Mouse (Mus musculus) MEL (cell line): ENCODE measurements around the gene Gm11627. TPM values are rescaled to one million over a fixed set of nuclear protein-coding genes. Genes with fewer than 3 reads are reported as not detected.
A peak's percentile ranks its signal among the peaks of the same experiment; 100 is the strongest.

ENCODE experiments used
- DNase-seq: peaks from one replicate; pipeline ENCODE4 v3.0.0; 2011; ENCODE audit warnings: low read depth, low spot score
- H3K27ac ChIP-seq: 2 replicates; pipeline ENCODE4 v1.5.1; 2012; ENCODE audit warnings: low read depth, mild to moderate bottlenecking, control low read depth, low read length, moderate library complexity; ENCODE audit not compliant: control insufficient read depth
- H3K27me3 ChIP-seq, 2 experiments: fragments of 150-350 bp in 1 of 2; sonication (generic) in 1 of 2; 2 replicates each; pipeline ENCODE4 v1.6.1; 2012; ENCODE audit warnings: low read length in 2 of 2, mild to moderate bottlenecking in 2 of 2, improper control_type of control experiment in 1 of 2, moderate library complexity in 1 of 2; ENCODE audit not compliant: insufficient read depth in 2 of 2, control insufficient read depth in 1 of 2
- H3K36me3 ChIP-seq, 2 experiments: 2 replicates each; pipeline ENCODE4 v1.6.1; 2012 to 2014; ENCODE audit warnings: low read length in 2 of 2, improper control_type of control experiment in 1 of 2, inconsistent platforms in 1 of 2, mild to moderate bottlenecking in 1 of 2; ENCODE audit not compliant: insufficient read depth in 2 of 2, control insufficient read depth in 1 of 2
- H3K4me1 ChIP-seq, 2 experiments: fragments of 150-350 bp in 1 of 2; sonication (generic) in 1 of 2; 2 replicates each; pipeline ENCODE4 v1.6.1; 2012; ENCODE audit warnings: low read length in 2 of 2, improper control_type of control experiment in 1 of 2, mild to moderate bottlenecking in 1 of 2; ENCODE audit not compliant: insufficient read depth in 2 of 2, control insufficient read depth in 1 of 2
- H3K4me3 ChIP-seq, 2 experiments: fragments of 150-350 bp in 1 of 2; sonication (generic) in 1 of 2; 2 replicates each; pipeline ENCODE4 v1.5.1; 2012; ENCODE audit warnings: low read depth in 2 of 2, low read length in 2 of 2, mild to moderate bottlenecking in 2 of 2, moderate library complexity in 2 of 2, control low read depth in 1 of 2, improper control_type of control experiment in 1 of 2; ENCODE audit not compliant: control insufficient read depth in 1 of 2, insufficient read depth in 1 of 2
- H3K79me2 ChIP-seq: 2 replicates; pipeline ENCODE4 v1.6.1; 2012; ENCODE audit warnings: mild to moderate bottlenecking, low read length, moderate library complexity; ENCODE audit not compliant: control insufficient read depth, poor library complexity, insufficient read depth
- H3K9ac ChIP-seq: 2 replicates; pipeline ENCODE4 v1.6.1; 2012; ENCODE audit warnings: low read depth, mild to moderate bottlenecking, control low read depth, low read length, moderate library complexity; ENCODE audit not compliant: control insufficient read depth, poor library complexity, severe bottlenecking
- H3K9me3 ChIP-seq: fragments of 150-350 bp; sonication (generic); replicated peaks from 2 replicates; pipeline ENCODE4 v1.6.1; 2012; ENCODE audit warnings: mild to moderate bottlenecking, low read length, improper control_type of control experiment, moderate library complexity; ENCODE audit not compliant: insufficient read depth
- BHLHE40 ChIP-seq: IDR thresholded peaks from 2 replicates; pipeline ENCODE4 v1.6.1; 2012; ENCODE audit warnings: low read depth, mild to moderate bottlenecking, inconsistent platforms, low read length, improper control_type of control experiment, borderline replicate concordance
- CHD2 ChIP-seq: IDR thresholded peaks from 2 replicates; pipeline ENCODE4 v1.6.1; 2011; ENCODE audit warnings: low read length, improper control_type of control experiment
- CTCF ChIP-seq, 3 experiments: IDR thresholded peaks in 2 of 3; conservative IDR thresholded peaks in 1 of 3; 2 replicates each; pipeline ENCODE4 v1.5.1; 2011 to 2012; ENCODE audit warnings: low read length in 3 of 3, low read depth in 2 of 3, mild to moderate bottlenecking in 2 of 3, improper control_type of control experiment in 1 of 3, inconsistent platforms in 1 of 3, mixed read lengths in 1 of 3, moderate library complexity in 1 of 3; ENCODE audit not compliant: control insufficient read depth in 1 of 3, insufficient read depth in 1 of 3, poor library complexity in 1 of 3, severe bottlenecking in 1 of 3
- E2F4 ChIP-seq: IDR thresholded peaks from 2 replicates; pipeline ENCODE4 v1.6.1; 2011; ENCODE audit warnings: low read depth, low read length, improper control_type of control experiment, borderline replicate concordance
- GABPA ChIP-seq: IDR thresholded peaks from 2 replicates; pipeline ENCODE4 v1.6.1; 2012; ENCODE audit warnings: low read depth, mild to moderate bottlenecking, inconsistent platforms, low read length, improper control_type of control experiment, moderate library complexity
- GATA1 ChIP-seq: IDR thresholded peaks from 2 replicates; pipeline ENCODE4 v1.6.1; 2011; ENCODE audit warnings: low read depth, low read length, improper control_type of control experiment
- HCFC1 ChIP-seq: IDR thresholded peaks from 2 replicates; pipeline ENCODE4 v1.6.1; 2012; ENCODE audit warnings: low read depth, mild to moderate bottlenecking, inconsistent platforms, low read length, improper control_type of control experiment, moderate library complexity
- KAT2A ChIP-seq: conservative IDR thresholded peaks from 2 replicates; pipeline ENCODE4 v1.6.1; 2012; ENCODE audit warnings: low read depth, low read length, improper control_type of control experiment, inconsistent platforms
- MAFK ChIP-seq: IDR thresholded peaks from 2 replicates; pipeline ENCODE4 v1.6.1; 2011; ENCODE audit warnings: low read depth, mild to moderate bottlenecking, low read length, improper control_type of control experiment, borderline replicate concordance
- MAX ChIP-seq: IDR thresholded peaks from 2 replicates; pipeline ENCODE4 v1.6.1; 2011; ENCODE audit warnings: low read length, improper control_type of control experiment
- MAZ ChIP-seq: IDR thresholded peaks from 2 replicates; pipeline ENCODE4 v1.6.1; 2012; ENCODE audit warnings: low read depth, mild to moderate bottlenecking, inconsistent platforms, low read length, improper control_type of control experiment
- MXI1 ChIP-seq: IDR thresholded peaks from 2 replicates; pipeline ENCODE4 v1.6.1; 2011; ENCODE audit warnings: mild to moderate bottlenecking, low read depth, low read length, improper control_type of control experiment
- NRF1 ChIP-seq: IDR thresholded peaks from 2 replicates; pipeline ENCODE4 v1.6.1; 2014; ENCODE audit warnings: low read depth, mild to moderate bottlenecking, inconsistent platforms, low read length, improper control_type of control experiment, moderate library complexity; ENCODE audit not compliant: poor library complexity, insufficient read depth, severe bottlenecking
- RAD21 ChIP-seq: IDR thresholded peaks from 2 replicates; pipeline ENCODE4 v1.6.1; 2011; ENCODE audit warnings: mild to moderate bottlenecking, low read depth, low read length, improper control_type of control experiment
- RCOR1 ChIP-seq: IDR thresholded peaks from 2 replicates; pipeline ENCODE4 v1.6.1; 2012; ENCODE audit warnings: low read depth, mild to moderate bottlenecking, inconsistent platforms, low read length, improper control_type of control experiment
- SIN3A ChIP-seq: IDR thresholded peaks from 2 replicates; pipeline ENCODE4 v1.6.1; 2012; ENCODE audit warnings: low read length, improper control_type of control experiment, inconsistent platforms
- SMC3 ChIP-seq: IDR thresholded peaks from 2 replicates; pipeline ENCODE4 v1.6.1; 2011; ENCODE audit warnings: low read depth, low read length, improper control_type of control experiment
- TBP ChIP-seq: IDR thresholded peaks from 2 replicates; pipeline ENCODE4 v1.8.0; 2011; ENCODE audit warnings: low read depth, low read length, improper control_type of control experiment
- TCF12 ChIP-seq: IDR thresholded peaks from 2 replicates; pipeline ENCODE4 v1.6.1; 2014; ENCODE audit warnings: low read depth, mild to moderate bottlenecking, inconsistent platforms, low read length, improper control_type of control experiment, moderate library complexity
- ZC3H11A ChIP-seq: IDR thresholded peaks from 2 replicates; pipeline ENCODE4 v1.6.1; 2012; ENCODE audit warnings: low read depth, mild to moderate bottlenecking, inconsistent platforms, low read length, improper control_type of control experiment
- ZKSCAN1 ChIP-seq: IDR thresholded peaks from 2 replicates; pipeline ENCODE4 v1.6.1; 2012; ENCODE audit warnings: low read depth, mild to moderate bottlenecking, inconsistent platforms, low read length, improper control_type of control experiment, moderate library complexity
- ZNF384 ChIP-seq: IDR thresholded peaks from 2 replicates; pipeline ENCODE4 v1.6.1; 2012; ENCODE audit warnings: low read depth, mild to moderate bottlenecking, inconsistent platforms, low read length, improper control_type of control experiment
- polyA plus RNA-seq, 2 experiments: library from polyadenylated mRNA; stranded (reverse) in 1 of 2; unstranded in 1 of 2; fragments of >175 nt in 1 of 2; fragments of >200 nt in 1 of 2; gene quantifications; 2 replicates each; pipeline versions ENCODE4 v1.2.1 to v1.2.4; 2012; ENCODE audit warnings: low replicate concordance in 2 of 2, low read depth in 1 of 2; ENCODE audit not compliant: insufficient read length in 2 of 2, insufficient read depth in 1 of 2, missing spikeins in 1 of 2
- total RNA-seq: library from RNA; depleted of rRNA; stranded (reverse); fragments of 300-350 nt; gene quantifications from 2 replicates; pipeline ENCODE4 v1.2.3, GENCODE M21; 2012

Gene Gm11627
- total and polyA plus RNA-seq, 3 experiments, result 0.13 to 0.35 TPM; not detected in 1

- Histone ChIP-seq H3K4me1 (peaks cover 2 to 3% of the 10 kb centered on the region in 2 experiments; a peak in 2 of 4 replicates), H3K36me3 (peaks cover 0 to 6% of the 10 kb centered on the region in 2 experiments; a peak in 2 of 4 replicates), H3K9me3 (no peaks in the 10 kb centered on the region), H3K9ac (no peak overlapping the region), H3K4me3 (no peak overlapping the region), H3K79me2 (no peaks in the 10 kb centered on the region; the same call in 1 of the 2 replicates), H3K27ac (no peak overlapping the region), H3K27me3 (peaks cover 16 to 32% of the 10 kb centered on the region in 2 experiments)
- no peak for TF ChIP-seq RCOR1
- TF ChIP-seq MAFK, result no peak
- no peak for TF ChIP-seq MXI1
- no peak for TF ChIP-seq TBP
- TF ChIP-seq ZC3H11A, result no peak
- no peak for TF ChIP-seq ZKSCAN1
- no peak for TF ChIP-seq BHLHE40
- TF ChIP-seq KAT2A, result no peak
- TF ChIP-seq E2F4, result no peak
- TF ChIP-seq NRF1, result no peak
- TF ChIP-seq GABPA, result no peak
- no peak for TF ChIP-seq CHD2
- no peak for DNase-seq
These were observed 721 bp upstream of the Gm11627 start for GRCm38 (mm10) chr11:102580034-102580330.

- TF ChIP-seq MXI1, result peak; percentile 56; the same call in 1 of the 2 replicates
- TF ChIP-seq ZNF384, result peak; percentile 73; the same call in 1 of the 2 replicates
- no peak for TF ChIP-seq TBP
- no peak for TF ChIP-seq GATA1
- 0 out of 2 replicates have a peak, but pooled peaks have one; percentile 47 for TF ChIP-seq HCFC1
- peak; percentile 58; the same call in 1 of the 2 replicates for TF ChIP-seq SIN3A
- peak; percentile 91 for TF ChIP-seq RAD21
- 0 out of 2 replicates have a peak, but pooled peaks have one; percentile 21 for TF ChIP-seq MAX
- peak; percentile 75 for TF ChIP-seq ZC3H11A
- TF ChIP-seq SMC3, result peak; percentile 82
- TF ChIP-seq CTCF (IDR thresholded peaks at IDR 0.05 in 2 of 3, conservative IDR thresholded peaks at IDR 0.05 in 1 of 3; ENCODE audit: control insufficient read depth in 1 of 3, insufficient read depth in 1 of 3, low read depth in 2 of 3, low read length in 3 of 3, poor library complexity in 1 of 3, severe bottlenecking in 1 of 3), result peak; percentile 93 to 99 (median 98)
- TF ChIP-seq MAZ, result peak; percentile 77
- no peak for TF ChIP-seq KAT2A
- TF ChIP-seq TCF12, result peak; percentile 29; the same call in 1 of the 2 replicates
- Histone ChIP-seq H3K36me3 (peaks cover 0 to 6% of the 10 kb centered on the region in 2 experiments; a peak in 2 of 4 replicates), H3K27me3 (peaks cover 11 to 20% of the 10 kb centered on the region in 2 experiments), H3K27ac (no peak overlapping the region), H3K9ac (peak overlapping the region; percentile 55), H3K4me3 (peak overlapping the region; percentile 54 to 59), H3K9me3 (no peaks in the 10 kb centered on the region), H3K4me1 (peaks cover 3% of the 10 kb centered on the region in 2 experiments; a peak in 2 of 4 replicates), H3K79me2 (no peaks in the 10 kb centered on the region; the same call in 1 of the 2 replicates)
- DNase-seq, result peak; percentile 93
These were observed 731 bp downstream of the Gm11627 start for GRCm38 (mm10) chr11:102578341-102579118.
